Mouse (Mus musculus) urinary bladder, adult 18-20 months (tissue): ENCODE measurements around the gene Soat1.
A peak's percentile ranks its signal among the peaks of the same experiment; 100 is the strongest.
"Not testable (repeated sequence)": the region's sequence is repeated elsewhere in the genome, so short reads cannot be mapped to it uniquely, and the experiment has no call there.

ENCODE experiments used
- DNase-seq, 2 experiments: peaks; one replicate each; pipeline ENCODE4 v3.0.0; 2022; ENCODE audit warnings: low spot score in 2 of 2, mixed read lengths in 2 of 2

Gene Soat1

DNA sequence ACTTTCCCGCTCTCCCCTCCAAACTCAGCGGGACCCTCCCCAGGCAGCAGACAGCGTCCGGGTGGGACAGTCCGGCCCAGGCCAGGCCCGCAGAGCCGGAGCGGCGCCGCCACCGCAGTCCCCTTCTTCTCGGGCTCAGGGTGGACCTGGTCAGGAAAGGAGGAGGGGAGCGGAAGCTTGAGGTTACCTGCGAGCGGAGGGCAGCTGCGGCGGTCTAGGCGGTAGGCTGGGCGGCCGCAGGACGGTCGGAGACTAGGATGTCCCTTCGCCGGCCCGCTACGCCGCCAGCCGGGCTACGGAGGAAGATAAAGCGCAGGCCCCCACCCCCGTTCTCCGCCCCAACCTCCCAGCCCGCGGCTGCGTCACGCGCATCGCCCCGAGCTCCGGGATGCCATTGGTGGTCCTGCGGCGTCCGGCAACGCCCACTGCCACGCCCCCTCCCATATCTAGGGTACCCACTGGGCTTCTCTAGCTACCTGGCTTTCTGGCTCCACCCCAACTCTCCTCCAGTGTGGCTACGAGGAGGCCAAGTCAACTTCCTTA is at the start of gene Soat1:
Soat1 (minus strand) TSS at position 371 of the 543 bp plus-strand sequence.
- DNase-seq: peak; percentile 57 to 74

- DNase-seq: not testable (repeated sequence)
Measured at GRCm38 (mm10) chr1:156523842-156524241, 49.7 kb upstream of the Soat1 start, which contains the start of gene Gm10031. Gene Gm10031 (plus strand): TSS chr1:156524012.

GRCm38 (mm10) chr1:156521796-156522517 is 47.8 kb upstream of the Soat1 start:
- no peak for DNase-seq

GRCm38 (mm10) chr1:156520136-156520780 is 46.1 kb upstream of the Soat1 start:
- DNase-seq: peak in 1 of 2 experiments; percentile 5

DNA sequence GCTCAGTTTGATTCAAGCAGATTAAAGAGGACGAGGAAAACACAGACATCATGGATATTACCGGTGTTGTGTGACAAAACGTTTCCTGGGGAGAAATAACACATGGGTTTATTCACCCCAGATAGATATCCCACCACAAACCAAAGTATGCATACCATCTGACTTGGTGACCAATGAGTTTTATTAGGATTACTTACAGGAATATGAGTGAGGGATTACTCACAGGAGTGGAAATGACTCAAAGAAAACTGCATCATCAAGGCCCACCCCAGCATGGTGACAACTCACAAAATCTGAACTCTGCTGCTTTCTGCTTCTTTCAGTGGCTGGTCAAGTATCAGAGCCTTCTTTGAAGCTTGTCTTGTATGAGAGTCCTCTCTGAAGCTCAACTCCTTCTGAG is 33.6 kb upstream of the Soat1 start:
- no peak for DNase-seq

- no peak for DNase-seq
Measured at GRCm38 (mm10) chr1:156505901-156506300, 31.8 kb upstream of the Soat1 start.

- DNase-seq: no peak
Measured at GRCm38 (mm10) chr1:156504945-156505523, 30.9 kb upstream of the Soat1 start.

GRCm38 (mm10) chr1:156496910-156497309 is 22.8 kb upstream of the Soat1 start:
- no peak for DNase-seq

DNA sequence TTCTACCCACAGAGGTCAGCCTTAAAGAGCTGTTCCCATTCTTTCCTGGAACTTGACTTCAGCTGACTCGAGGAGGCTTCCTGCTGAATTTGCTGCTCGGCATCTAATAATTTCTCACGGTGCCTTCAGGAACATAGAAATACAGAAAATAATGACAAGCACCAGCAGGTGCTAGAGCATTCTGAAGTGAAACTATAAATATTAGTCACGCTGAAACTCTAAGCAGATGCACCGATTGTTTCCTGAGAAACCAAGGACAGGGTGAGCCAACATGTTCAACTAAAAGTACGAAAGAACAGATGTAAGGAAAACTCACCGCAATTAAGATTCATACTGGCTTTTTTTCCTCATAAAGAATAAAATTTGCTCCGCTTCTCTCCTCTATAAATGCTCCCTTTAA is 20.9 kb upstream of the Soat1 start:
- DNase-seq: no peak

DNA sequence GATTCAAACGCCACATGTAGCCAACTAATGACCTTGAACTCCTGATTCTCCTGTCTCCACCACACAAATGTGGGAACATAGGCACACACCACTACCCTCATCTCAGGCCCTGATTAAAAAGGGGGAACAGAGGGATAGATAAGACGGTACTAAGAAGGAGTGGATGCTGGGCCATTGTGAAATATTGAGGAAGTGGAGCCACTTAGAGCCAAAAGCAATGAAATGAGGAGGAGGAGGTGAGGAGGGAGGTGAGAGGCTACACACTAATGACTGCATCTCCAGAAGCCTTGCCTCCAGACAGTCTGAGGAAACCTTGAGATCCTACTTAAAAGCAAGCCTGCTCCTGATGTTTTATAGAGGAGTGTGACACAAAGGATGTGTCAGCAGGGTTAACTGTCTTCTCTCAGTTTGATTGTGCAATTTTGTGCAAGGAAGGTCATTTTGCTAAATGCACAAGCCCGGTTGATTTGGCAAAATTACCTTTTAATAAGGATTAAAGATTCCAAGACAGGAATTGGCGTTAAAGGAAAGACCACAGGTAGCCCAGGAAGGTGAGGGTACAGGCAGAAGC is 17.2 kb upstream of the Soat1 start:
- DNase-seq: no peak

DNA sequence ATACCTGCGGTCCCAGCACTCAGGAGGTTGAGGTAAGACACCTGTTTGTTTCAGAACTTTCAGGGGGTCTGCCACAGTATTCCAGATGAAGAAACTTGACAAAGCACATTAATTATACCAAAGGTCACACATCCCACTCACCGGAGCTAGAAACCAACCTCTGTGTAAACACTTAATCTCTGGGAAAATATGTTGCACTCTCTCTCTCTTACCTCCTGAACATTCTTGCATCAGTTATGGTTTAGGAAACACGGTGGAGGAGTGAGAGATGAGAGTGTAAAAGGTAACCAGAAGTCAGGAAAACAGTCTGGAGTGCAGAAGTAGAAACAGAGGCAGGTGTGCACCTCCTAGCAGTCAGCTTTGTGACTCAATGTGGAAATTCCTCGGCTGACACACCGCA is 13.9 kb upstream of the Soat1 start:
- DNase-seq: no peak

- DNase-seq: no peak
Measured at GRCm38 (mm10) chr1:156487498-156487897, 13.4 kb upstream of the Soat1 start.

- no peak for DNase-seq
Measured at GRCm38 (mm10) chr1:156481826-156482225, 7.7 kb upstream of the Soat1 start.

DNA sequence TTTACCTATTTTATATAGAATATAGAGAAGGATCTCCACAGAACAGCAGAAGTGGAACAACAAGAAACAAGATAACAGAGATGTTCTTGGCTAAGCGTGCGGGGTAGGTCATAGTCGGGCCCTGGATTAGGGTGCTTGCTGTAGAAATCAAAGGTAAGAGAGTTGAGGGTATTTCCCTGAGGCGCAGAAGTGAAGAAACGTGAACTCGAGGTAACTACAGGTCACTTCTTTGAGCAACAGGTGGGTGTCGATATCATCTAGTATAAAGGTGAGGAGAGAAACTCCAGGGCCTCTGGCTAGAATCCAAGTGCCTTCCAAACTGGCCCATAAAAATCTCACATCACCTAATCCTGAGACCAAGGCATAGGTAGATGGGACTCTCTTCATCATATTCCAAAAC is 2.4 kb upstream of the Soat1 start:
- no peak for DNase-seq

GRCm38 (mm10) chr1:156476016-156476415 is 1.9 kb upstream of the Soat1 start:
- no peak for DNase-seq

DNA sequence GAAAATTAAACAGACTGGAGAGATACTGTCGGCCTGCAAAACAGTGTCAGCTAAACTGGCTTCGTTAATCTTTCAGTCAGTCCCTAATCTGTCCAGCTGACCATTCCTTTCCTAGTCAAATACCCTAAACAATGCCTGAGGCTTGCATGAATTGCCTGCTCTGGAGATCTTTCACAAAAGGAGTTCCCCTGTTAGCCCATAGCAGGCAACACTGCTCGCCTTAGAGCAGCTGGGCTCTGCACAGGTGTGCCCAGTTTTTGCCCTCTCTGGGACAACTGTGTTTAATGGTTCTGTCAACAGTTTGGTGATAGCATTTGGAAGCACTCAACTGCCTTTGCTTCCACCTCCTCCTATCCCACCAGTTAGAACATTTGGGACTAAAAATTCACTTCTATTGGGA is 723 bp upstream of the Soat1 start:
- DNase-seq: no peak

- no peak for DNase-seq
Measured at GRCm38 (mm10) chr1:156473003-156473402, 1.1 kb downstream of the Soat1 start.

DNA sequence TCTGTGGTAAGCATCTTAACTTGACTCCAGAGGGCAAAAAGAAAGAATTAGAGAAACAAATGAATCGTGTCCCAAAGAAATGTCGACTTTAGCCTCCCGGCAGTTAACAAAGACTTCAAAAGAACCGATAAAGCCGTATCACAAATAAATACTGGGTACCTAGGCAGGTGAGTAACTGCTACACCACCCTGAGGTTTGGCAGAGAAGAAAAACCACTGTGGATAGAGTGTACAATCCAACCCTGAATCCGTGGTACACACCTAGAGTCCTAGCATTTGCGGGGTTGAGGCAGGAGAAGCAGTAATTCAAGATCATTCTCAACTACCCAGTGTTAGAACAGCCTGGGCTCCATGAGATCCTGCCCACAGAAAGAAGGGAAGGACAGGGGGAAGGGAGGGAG is 2.2 kb downstream of the Soat1 start:
- no peak for DNase-seq

DNA sequence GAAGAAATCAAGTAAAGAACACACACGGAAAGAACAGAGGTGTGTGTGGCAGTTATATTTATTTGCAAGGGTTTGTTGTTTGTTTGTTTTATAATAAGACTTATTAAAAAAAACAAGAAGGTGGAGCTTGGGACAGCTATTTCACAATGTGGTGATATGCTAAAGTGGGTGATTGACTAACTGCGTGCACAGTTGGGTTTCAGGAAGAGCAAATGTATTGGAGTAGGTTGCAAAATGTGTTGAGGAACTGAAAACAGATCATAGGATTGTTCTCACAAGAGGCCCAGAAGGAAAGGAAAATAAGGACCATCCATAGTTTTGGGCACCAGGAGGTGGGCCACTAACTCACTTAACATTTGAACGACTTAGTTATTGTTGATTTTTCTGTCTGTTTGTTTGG is 3.1 kb downstream of the Soat1 start:
- no peak for DNase-seq

DNA sequence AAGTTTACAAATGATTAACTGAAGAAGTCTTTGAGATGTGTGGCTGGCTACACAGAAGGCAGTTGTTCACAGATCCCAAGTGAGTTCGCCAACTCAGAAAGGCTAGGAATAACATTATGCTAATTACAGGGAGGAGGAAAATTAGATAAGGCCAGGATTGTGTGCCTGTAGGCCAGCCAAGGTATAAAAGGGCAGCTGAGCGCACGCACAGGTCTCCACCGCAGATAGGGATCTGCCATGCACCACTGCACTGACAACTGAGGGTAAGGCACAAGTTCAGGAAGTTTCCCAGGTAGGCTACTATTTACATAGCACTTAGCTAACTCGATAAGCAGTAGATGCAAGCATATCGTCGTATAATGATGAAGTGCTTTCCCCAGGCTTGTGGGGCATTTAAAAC is 3.6 kb downstream of the Soat1 start:
- peak; percentile 13 to 22 for DNase-seq

DNA sequence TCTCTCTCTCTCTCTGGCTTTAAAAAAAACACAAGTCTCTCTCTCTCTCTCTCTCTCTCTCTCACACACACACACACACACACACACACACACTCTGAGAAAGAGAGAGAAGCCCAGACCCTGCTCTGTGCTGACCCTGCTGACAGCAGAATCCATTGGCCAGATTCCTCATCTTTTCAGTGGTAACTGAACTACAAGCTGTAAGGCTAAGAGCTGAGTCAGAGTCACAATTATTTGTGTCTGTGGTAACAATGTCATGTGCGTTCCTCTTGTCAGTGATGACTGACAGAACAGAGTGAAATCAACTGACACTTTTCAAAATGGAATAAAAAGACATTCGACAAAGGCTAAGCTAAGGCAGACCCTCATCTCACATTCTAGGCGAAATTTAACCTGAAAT is 5.6 kb downstream of the Soat1 start:
- no peak for DNase-seq

DNA sequence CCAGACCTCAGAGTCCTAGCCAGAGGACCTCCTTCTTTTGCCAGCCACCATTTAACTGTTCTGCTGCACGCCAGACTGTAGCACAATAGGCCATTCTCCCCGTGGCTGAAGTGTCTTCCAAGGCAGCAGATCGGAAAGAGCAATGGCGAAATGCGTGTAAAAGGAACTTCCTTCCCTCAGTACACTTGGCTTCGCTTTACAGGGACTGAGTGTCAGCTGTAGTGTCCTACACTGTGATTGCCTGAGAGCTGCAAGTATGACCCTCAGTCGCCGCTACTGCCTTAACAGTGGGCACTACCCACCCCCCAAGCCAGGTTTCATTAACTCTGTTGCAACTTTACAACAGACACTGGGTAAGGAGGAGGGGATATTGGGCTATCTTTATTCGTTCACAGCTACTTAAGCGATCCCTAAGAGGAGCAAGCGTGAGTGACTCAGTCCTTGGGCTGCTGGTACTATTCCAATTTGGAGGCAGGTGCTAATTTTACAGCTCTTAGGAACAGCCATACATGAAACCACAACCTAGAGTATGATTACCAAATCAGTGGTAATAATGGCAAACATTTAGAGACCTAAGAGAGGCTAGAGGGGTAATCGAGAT is 6.4 kb downstream of the Soat1 start:
- DNase-seq: no peak
